9 mouse cellular contexts compared by ENCODE assay signal in the genomic region with DNA sequence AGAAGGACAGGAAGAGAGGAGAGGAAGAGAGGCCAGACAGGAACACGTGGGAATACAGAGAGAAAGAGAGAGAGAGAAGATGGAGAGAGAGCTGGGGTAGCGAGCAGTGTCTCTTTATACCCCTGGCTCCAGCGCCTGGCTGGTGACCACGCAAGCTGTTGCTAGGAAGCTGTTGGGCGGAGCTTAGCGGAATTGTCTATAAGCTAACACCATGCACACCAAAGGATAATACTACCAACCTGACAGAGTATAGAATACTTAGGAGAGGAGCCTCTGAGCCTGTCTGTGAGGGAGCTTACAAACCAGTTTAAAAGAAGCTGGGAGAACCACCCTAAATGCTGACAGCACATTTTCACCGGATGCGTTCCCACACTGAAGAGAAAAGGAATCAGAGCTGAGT.
DNase-seq lines count a peak whose midpoint lies in the region; ATAC-seq lines count a peak whose summit lies in the region.
"Had no signal": no experiment of that assay in that cellular context is flagged by ENCODE, and none has a peak within 500 bp of the region (broad histone marks: within the 10 kb centered on the region; RNA-seq: fewer than 3 reads in every experiment).

No protein-coding gene starts in this region.

- ATAC-seq in frontal cortex, adult (ENCODE audit: low TSS enrichment) = peak; percentile 95
- 0 out of 2 replicates have a peak, but pooled peaks have one; percentile 54 for ATAC-seq in hindbrain, embryonic 16.5 days
- peak; percentile 61; the same call in 1 of the 2 replicates for ATAC-seq in midbrain, embryonic 11.5 days (ENCODE audit: low FRiP score)

- no peaks in the 10 kb centered on the region for H3K9me3 ChIP-seq in hindbrain, embryonic 16.5 days (ENCODE audit: control insufficient read depth, low read length)
- no peaks in the 10 kb centered on the region for H3K9me3 ChIP-seq in midbrain, embryonic 11.5 days (ENCODE audit: control insufficient read depth, low read length)

- no peak overlapping the region for H3K27ac ChIP-seq in hindbrain, embryonic 16.5 days (ENCODE audit: low read depth, low read length)
- H3K27ac ChIP-seq in midbrain, embryonic 11.5 days (ENCODE audit: low read depth, low read length) = no peak overlapping the region

- no peak overlapping the region for H3K4me3 ChIP-seq in hindbrain, embryonic 16.5 days (ENCODE audit: low read length)
- H3K4me3 ChIP-seq in midbrain, embryonic 11.5 days (ENCODE audit: low read depth, low read length) = no peak overlapping the region
- H3K4me3 ChIP-seq: erythroblast, embryonic 14.5 days had no signal

- no peak overlapping the region for H3K9ac ChIP-seq in hindbrain, embryonic 16.5 days (ENCODE audit: low read depth, low read length)
- 0 out of 2 replicates have a peak overlapping the region, but pooled peaks have one; percentile 6 for H3K9ac ChIP-seq in midbrain, embryonic 11.5 days (ENCODE audit: low read length)

- H3K4me1 ChIP-seq in hindbrain, embryonic 16.5 days (ENCODE audit: control insufficient read depth, insufficient read depth, low read depth, low read length) = no peaks in the 10 kb centered on the region
- H3K4me1 ChIP-seq in midbrain, embryonic 11.5 days (ENCODE audit: control insufficient read depth, insufficient read depth, low read length) = peaks cover 3% of the 10 kb centered on the region; the same call in 1 of the 2 replicates

- H3K4me2 ChIP-seq in hindbrain, embryonic 16.5 days (ENCODE audit: low read length) = 0 out of 2 replicates have a peak overlapping the region, but pooled peaks have one; percentile 1
- no peak overlapping the region for H3K4me2 ChIP-seq in midbrain, embryonic 11.5 days

- DNase-seq in frontal cortex, postnatal 25 days (ENCODE audit: low spot score in 2 of 2) = no peak
- peak; percentile 8 for DNase-seq in R1 (ENCODE audit: low read depth, low spot score)
- DNase-seq in midbrain, embryonic 11.5 days (ENCODE audit: low spot score, missing footprints) = no peak
- DNase-seq in B cell, adult 2 months = no peak
- no peak for DNase-seq in adrenal gland, adult 18-20 months (ENCODE audit: low spot score in 2 of 2)
- no peak for DNase-seq in MN1 (ENCODE audit: low spot score)

- 54% methylated on average over 8 of the region's 8 CpGs for WGBS in hindbrain, embryonic 16.5 days
- 56% methylated on average over 8 of the region's 8 CpGs for WGBS in midbrain, embryonic 11.5 days

- H3K36me3 ChIP-seq in hindbrain, embryonic 16.5 days (ENCODE audit: control insufficient read depth, insufficient read depth, low read length) = no peaks in the 10 kb centered on the region
- H3K36me3 ChIP-seq in midbrain, embryonic 11.5 days (ENCODE audit: control insufficient read depth, insufficient read depth, low read length) = no peaks in the 10 kb centered on the region

- H3K27me3 ChIP-seq in hindbrain, embryonic 16.5 days (replicated peaks; ENCODE audit: control insufficient read depth, insufficient read depth, low read length) = no peaks in the 10 kb centered on the region
- no peaks in the 10 kb centered on the region for H3K27me3 ChIP-seq in midbrain, embryonic 11.5 days (ENCODE audit: control insufficient read depth, insufficient read depth, low read length)
